Mouse (Mus musculus) ES-Bruce4 (cell line): ENCODE data around the gene Esrrg.

Source experiments
- CTCF ChIP-seq: IDR thresholded peaks from one replicate; pipeline ENCODE4 v1.8.1; 2011; ENCODE audit warnings: low read depth, low read length
- POLR2A ChIP-seq: IDR thresholded peaks from one replicate; pipeline ENCODE4 v1.8.1; 2011; ENCODE audit warnings: low read length; ENCODE audit not compliant: insufficient read depth

DNA sequence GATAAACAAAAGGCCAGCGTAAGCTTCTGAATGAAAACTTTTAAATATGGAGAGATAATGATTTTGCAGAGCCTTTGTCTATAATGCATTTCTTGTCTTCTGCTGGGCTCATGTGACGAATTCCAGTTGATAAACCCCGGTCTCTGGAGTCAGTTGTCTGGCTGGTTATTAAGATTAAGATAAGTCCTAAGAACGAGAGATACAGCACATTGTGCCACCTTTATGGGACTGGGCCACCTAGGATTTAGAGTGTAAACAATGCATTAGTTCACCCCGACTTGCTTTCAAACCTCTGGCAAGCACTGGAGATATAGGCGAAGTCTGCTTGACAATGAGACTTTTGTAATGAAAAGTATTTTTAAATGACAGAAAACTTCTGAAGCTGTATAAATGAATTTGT is 264.2 kb downstream of the Esrrg start:
- TF ChIP-seq CTCF (no peak), POLR2A (no peak)
